Mouse (Mus musculus) MEL (cell line): Measurements from ENCODE around the gene Dcn. TPM values are rescaled to one million over a fixed set of nuclear protein-coding genes. Genes with fewer than 3 reads are reported as not detected.

Source experiments
- DNase-seq: peaks from one replicate; pipeline ENCODE4 v3.0.0; 2011; ENCODE audit warnings: low read depth, low spot score
- H3K27ac ChIP-seq: 2 replicates; pipeline ENCODE4 v1.5.1; 2012; ENCODE audit warnings: low read depth, mild to moderate bottlenecking, control low read depth, low read length, moderate library complexity; ENCODE audit not compliant: control insufficient read depth
- H3K27me3 ChIP-seq, 2 experiments: fragments of 150-350 bp in 1 of 2; sonication (generic) in 1 of 2; 2 replicates each; pipeline ENCODE4 v1.6.1; 2012; ENCODE audit warnings: low read length in 2 of 2, mild to moderate bottlenecking in 2 of 2, improper control_type of control experiment in 1 of 2, moderate library complexity in 1 of 2; ENCODE audit not compliant: insufficient read depth in 2 of 2, control insufficient read depth in 1 of 2
- H3K36me3 ChIP-seq, 2 experiments: 2 replicates each; pipeline ENCODE4 v1.6.1; 2012 to 2014; ENCODE audit warnings: low read length in 2 of 2, improper control_type of control experiment in 1 of 2, inconsistent platforms in 1 of 2, mild to moderate bottlenecking in 1 of 2; ENCODE audit not compliant: insufficient read depth in 2 of 2, control insufficient read depth in 1 of 2
- H3K4me1 ChIP-seq, 2 experiments: fragments of 150-350 bp in 1 of 2; sonication (generic) in 1 of 2; 2 replicates each; pipeline ENCODE4 v1.6.1; 2012; ENCODE audit warnings: low read length in 2 of 2, improper control_type of control experiment in 1 of 2, mild to moderate bottlenecking in 1 of 2; ENCODE audit not compliant: insufficient read depth in 2 of 2, control insufficient read depth in 1 of 2
- H3K4me3 ChIP-seq, 2 experiments: fragments of 150-350 bp in 1 of 2; sonication (generic) in 1 of 2; 2 replicates each; pipeline ENCODE4 v1.5.1; 2012; ENCODE audit warnings: low read depth in 2 of 2, low read length in 2 of 2, mild to moderate bottlenecking in 2 of 2, moderate library complexity in 2 of 2, control low read depth in 1 of 2, improper control_type of control experiment in 1 of 2; ENCODE audit not compliant: control insufficient read depth in 1 of 2, insufficient read depth in 1 of 2
- H3K79me2 ChIP-seq: 2 replicates; pipeline ENCODE4 v1.6.1; 2012; ENCODE audit warnings: mild to moderate bottlenecking, low read length, moderate library complexity; ENCODE audit not compliant: control insufficient read depth, poor library complexity, insufficient read depth
- H3K9ac ChIP-seq: 2 replicates; pipeline ENCODE4 v1.6.1; 2012; ENCODE audit warnings: low read depth, mild to moderate bottlenecking, control low read depth, low read length, moderate library complexity; ENCODE audit not compliant: control insufficient read depth, poor library complexity, severe bottlenecking
- H3K9me3 ChIP-seq: fragments of 150-350 bp; sonication (generic); replicated peaks from 2 replicates; pipeline ENCODE4 v1.6.1; 2012; ENCODE audit warnings: mild to moderate bottlenecking, low read length, improper control_type of control experiment, moderate library complexity; ENCODE audit not compliant: insufficient read depth
- BHLHE40 ChIP-seq: IDR thresholded peaks from 2 replicates; pipeline ENCODE4 v1.6.1; 2012; ENCODE audit warnings: low read depth, mild to moderate bottlenecking, inconsistent platforms, low read length, improper control_type of control experiment, borderline replicate concordance
- CHD1 ChIP-seq: IDR thresholded peaks from 2 replicates; pipeline ENCODE4 v1.6.1; 2012; ENCODE audit warnings: low read depth, mild to moderate bottlenecking, inconsistent platforms, low read length, improper control_type of control experiment
- CHD2 ChIP-seq: IDR thresholded peaks from 2 replicates; pipeline ENCODE4 v1.6.1; 2011; ENCODE audit warnings: low read length, improper control_type of control experiment
- CTCF ChIP-seq, 3 experiments: IDR thresholded peaks in 2 of 3; conservative IDR thresholded peaks in 1 of 3; 2 replicates each; pipeline ENCODE4 v1.5.1; 2011 to 2012; ENCODE audit warnings: low read length in 3 of 3, low read depth in 2 of 3, mild to moderate bottlenecking in 2 of 3, improper control_type of control experiment in 1 of 3, inconsistent platforms in 1 of 3, mixed read lengths in 1 of 3, moderate library complexity in 1 of 3; ENCODE audit not compliant: control insufficient read depth in 1 of 3, insufficient read depth in 1 of 3, poor library complexity in 1 of 3, severe bottlenecking in 1 of 3
- ELF1 ChIP-seq: IDR thresholded peaks from 2 replicates; pipeline ENCODE4 v1.6.1; 2014; ENCODE audit warnings: low read depth, mild to moderate bottlenecking, inconsistent platforms, low read length, improper control_type of control experiment, moderate library complexity
- EP300 ChIP-seq, 2 experiments: IDR thresholded peaks; 2 replicates each; pipeline ENCODE4 v1.6.1; 2011; ENCODE audit warnings: improper control_type of control experiment in 2 of 2, low read length in 2 of 2, low read depth in 1 of 2, mild to moderate bottlenecking in 1 of 2
- ETS1 ChIP-seq: IDR thresholded peaks from 2 replicates; pipeline ENCODE4 v1.6.1; 2012; ENCODE audit warnings: low read depth, mild to moderate bottlenecking, inconsistent platforms, low read length, improper control_type of control experiment, moderate library complexity
- GABPA ChIP-seq: IDR thresholded peaks from 2 replicates; pipeline ENCODE4 v1.6.1; 2012; ENCODE audit warnings: low read depth, mild to moderate bottlenecking, inconsistent platforms, low read length, improper control_type of control experiment, moderate library complexity
- HCFC1 ChIP-seq: IDR thresholded peaks from 2 replicates; pipeline ENCODE4 v1.6.1; 2012; ENCODE audit warnings: low read depth, mild to moderate bottlenecking, inconsistent platforms, low read length, improper control_type of control experiment, moderate library complexity
- KAT2A ChIP-seq: conservative IDR thresholded peaks from 2 replicates; pipeline ENCODE4 v1.6.1; 2012; ENCODE audit warnings: low read depth, low read length, improper control_type of control experiment, inconsistent platforms
- MAX ChIP-seq: IDR thresholded peaks from 2 replicates; pipeline ENCODE4 v1.6.1; 2011; ENCODE audit warnings: low read length, improper control_type of control experiment
- MEF2A ChIP-seq: IDR thresholded peaks from 2 replicates; pipeline ENCODE4 v1.6.1; 2014; ENCODE audit warnings: low read depth, mild to moderate bottlenecking, inconsistent platforms, low read length, improper control_type of control experiment; ENCODE audit not compliant: poor library complexity, insufficient replicate concordance, severe bottlenecking; ENCODE audit errors: extremely low read depth
- MYB ChIP-seq: IDR thresholded peaks from 2 replicates; pipeline ENCODE4 v1.6.1; 2011; ENCODE audit warnings: mild to moderate bottlenecking, low read depth, low read length, improper control_type of control experiment
- MYC ChIP-seq: IDR thresholded peaks from 2 replicates; pipeline ENCODE4 v1.6.1; 2011; ENCODE audit warnings: low read depth, mild to moderate bottlenecking, low read length, improper control_type of control experiment, moderate library complexity
- NELFE ChIP-seq: IDR thresholded peaks from 2 replicates; pipeline ENCODE4 v1.6.1; 2011; ENCODE audit warnings: low read depth, low read length, improper control_type of control experiment
- NRF1 ChIP-seq: IDR thresholded peaks from 2 replicates; pipeline ENCODE4 v1.6.1; 2014; ENCODE audit warnings: low read depth, mild to moderate bottlenecking, inconsistent platforms, low read length, improper control_type of control experiment, moderate library complexity; ENCODE audit not compliant: poor library complexity, insufficient read depth, severe bottlenecking
- POLR2A ChIP-seq, 2 experiments: IDR thresholded peaks; 2 replicates each; pipeline ENCODE4 v1.6.1; 2011 to 2012; ENCODE audit warnings: low read length in 2 of 2, mild to moderate bottlenecking in 2 of 2, control low read depth in 1 of 2, improper control_type of control experiment in 1 of 2, low read depth in 1 of 2, moderate library complexity in 1 of 2; ENCODE audit not compliant: control insufficient read depth in 1 of 2, insufficient read depth in 1 of 2, poor library complexity in 1 of 2
- POLR2AphosphoS2 ChIP-seq: IDR thresholded peaks from 2 replicates; pipeline ENCODE4 v1.6.1; 2011; ENCODE audit warnings: low read length, improper control_type of control experiment
- RAD21 ChIP-seq: IDR thresholded peaks from 2 replicates; pipeline ENCODE4 v1.6.1; 2011; ENCODE audit warnings: mild to moderate bottlenecking, low read depth, low read length, improper control_type of control experiment
- SIN3A ChIP-seq: IDR thresholded peaks from 2 replicates; pipeline ENCODE4 v1.6.1; 2012; ENCODE audit warnings: low read length, improper control_type of control experiment, inconsistent platforms
- TAL1 ChIP-seq: IDR thresholded peaks from 2 replicates; pipeline ENCODE4 v1.6.1; 2012; ENCODE audit warnings: mild to moderate bottlenecking, inconsistent platforms, low read length, moderate library complexity, mixed read lengths
- TBP ChIP-seq: IDR thresholded peaks from 2 replicates; pipeline ENCODE4 v1.8.0; 2011; ENCODE audit warnings: low read depth, low read length, improper control_type of control experiment
- UBTF ChIP-seq: IDR thresholded peaks from 2 replicates; pipeline ENCODE4 v1.6.1; 2012; ENCODE audit warnings: low read depth, mild to moderate bottlenecking, inconsistent platforms, low read length, improper control_type of control experiment, moderate library complexity, borderline replicate concordance; ENCODE audit not compliant: insufficient read depth
- USF1 ChIP-seq: IDR thresholded peaks from 2 replicates; pipeline ENCODE4 v1.6.1; 2014; ENCODE audit warnings: low read depth, mild to moderate bottlenecking, inconsistent platforms, low read length, improper control_type of control experiment, moderate library complexity
- USF2 ChIP-seq, 2 experiments: IDR thresholded peaks; 2 replicates each; pipeline ENCODE4 v1.6.1; 2011 to 2012; ENCODE audit warnings: improper control_type of control experiment in 2 of 2, low read length in 2 of 2, borderline replicate concordance in 1 of 2, inconsistent platforms in 1 of 2, low read depth in 1 of 2, mild to moderate bottlenecking in 1 of 2; ENCODE audit not compliant: insufficient read depth in 1 of 2
- ZC3H11A ChIP-seq: IDR thresholded peaks from 2 replicates; pipeline ENCODE4 v1.6.1; 2012; ENCODE audit warnings: low read depth, mild to moderate bottlenecking, inconsistent platforms, low read length, improper control_type of control experiment
- ZKSCAN1 ChIP-seq: IDR thresholded peaks from 2 replicates; pipeline ENCODE4 v1.6.1; 2012; ENCODE audit warnings: low read depth, mild to moderate bottlenecking, inconsistent platforms, low read length, improper control_type of control experiment, moderate library complexity
- polyA plus RNA-seq, 2 experiments: library from polyadenylated mRNA; stranded (reverse) in 1 of 2; unstranded in 1 of 2; fragments of >175 nt in 1 of 2; fragments of >200 nt in 1 of 2; gene quantifications; 2 replicates each; pipeline versions ENCODE4 v1.2.1 to v1.2.4; 2012; ENCODE audit warnings: low replicate concordance in 2 of 2, low read depth in 1 of 2; ENCODE audit not compliant: insufficient read length in 2 of 2, insufficient read depth in 1 of 2, missing spikeins in 1 of 2
- total RNA-seq: library from RNA; depleted of rRNA; stranded (reverse); fragments of 300-350 nt; gene quantifications from 2 replicates; pipeline ENCODE4 v1.2.3, GENCODE M21; 2012

Gene Dcn
- total and polyA plus RNA-seq, 3 experiments = not detected

DNA sequence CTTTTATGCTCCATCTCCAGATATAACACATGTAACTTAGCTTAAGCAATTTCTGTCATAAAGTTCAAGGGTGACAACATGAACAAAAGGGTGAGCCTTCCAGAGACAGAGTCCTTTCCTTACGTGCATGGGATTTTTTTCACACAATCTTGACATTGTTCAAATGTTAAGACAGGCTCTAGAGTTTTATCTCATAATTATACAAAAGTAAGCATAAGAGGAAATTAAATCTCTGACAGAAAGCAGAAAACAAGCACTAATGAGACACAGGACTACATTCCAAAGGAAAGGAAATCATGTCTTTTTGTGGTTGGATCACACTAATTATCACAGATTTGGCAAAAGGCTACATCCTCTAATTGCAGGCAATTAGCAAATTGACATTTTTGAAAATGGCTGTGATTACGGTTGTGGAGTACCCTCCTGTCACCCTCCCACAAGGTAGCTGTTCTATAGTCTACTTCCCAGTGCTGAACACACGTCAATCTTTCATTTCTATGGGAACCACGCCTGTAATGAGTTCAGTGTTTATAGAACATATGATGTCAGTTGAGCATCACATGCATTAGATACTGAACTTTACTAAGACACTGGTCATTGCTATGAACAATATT is 13.1 kb downstream of the Dcn start:
- Histone ChIP-seq H3K36me3 (no peaks in the 10 kb centered on the region), H3K27me3 (no peaks in the 10 kb centered on the region), H3K9ac (no peak overlapping the region), H3K4me3 (no peak overlapping the region), H3K4me1 (no peaks in the 10 kb centered on the region), H3K9me3 (no peaks in the 10 kb centered on the region), H3K27ac (no peak overlapping the region), H3K79me2 (no peaks in the 10 kb centered on the region)
- no peak for TF ChIP-seq BHLHE40
- TF ChIP-seq USF2 (IDR thresholded peaks at IDR 0.05; ENCODE audit: borderline replicate concordance in 1 of 2, insufficient read depth in 1 of 2, low read depth in 1 of 2, low read length in 2 of 2) = no peak
- TF ChIP-seq ZC3H11A = no peak
- TF ChIP-seq CHD1 = no peak
- no peak for TF ChIP-seq CTCF (IDR thresholded peaks at IDR 0.05 in 2 of 3, conservative IDR thresholded peaks at IDR 0.05 in 1 of 3; ENCODE audit: control insufficient read depth in 1 of 3, insufficient read depth in 1 of 3, low read depth in 2 of 3, low read length in 3 of 3, poor library complexity in 1 of 3, severe bottlenecking in 1 of 3)
- no peak for TF ChIP-seq NRF1
- TF ChIP-seq GABPA = no peak
- TF ChIP-seq ETS1 = no peak
- no peak for TF ChIP-seq TBP
- no peak for TF ChIP-seq POLR2A (IDR thresholded peaks at IDR 0.05; ENCODE audit: control insufficient read depth in 1 of 2, insufficient read depth in 1 of 2, low read depth in 1 of 2, low read length in 2 of 2, poor library complexity in 1 of 2)
- TF ChIP-seq CHD2 = no peak
- TF ChIP-seq RAD21 = no peak
- TF ChIP-seq KAT2A = no peak
- TF ChIP-seq SIN3A = no peak
- TF ChIP-seq ELF1 = no peak
- TF ChIP-seq MEF2A = no peak
- no peak for TF ChIP-seq POLR2AphosphoS2
- TF ChIP-seq TAL1 = no peak
- TF ChIP-seq MYC = no peak
- TF ChIP-seq NELFE = no peak
- no peak for DNase-seq

GRCm38 (mm10) chr10:97497646-97498045 is 18.2 kb downstream of the Dcn start:
- Histone ChIP-seq H3K36me3 (no peaks in the 10 kb centered on the region), H3K4me1 (no peaks in the 10 kb centered on the region), H3K79me2 (no peaks in the 10 kb centered on the region), H3K4me3 (no peak overlapping the region), H3K27me3 (no peaks in the 10 kb centered on the region), H3K9me3 (no peaks in the 10 kb centered on the region), H3K27ac (no peak overlapping the region), H3K9ac (no peak overlapping the region)
- TF ChIP-seq HCFC1 (no peak), UBTF (no peak), CHD1 (no peak), USF1 (no peak), EP300 (IDR thresholded peaks at IDR 0.05; ENCODE audit: low read depth in 1 of 2, low read length in 2 of 2) (no peak), MAX (no peak), RAD21 (no peak), MYB (no peak), NRF1 (no peak), GABPA (no peak), POLR2AphosphoS2 (no peak), TAL1 (no peak), ZKSCAN1 (no peak)
- DNase-seq = no peak
